Mouse (Mus musculus): ENCODE measurements around the gene Cyp4v3.
A peak's percentile ranks its signal among the peaks of the same experiment; 100 is the strongest.
"Not testable (repeated sequence)": the region's sequence is repeated elsewhere in the genome, so short reads cannot be mapped to it uniquely, and the experiment has no call there.

Cyp4v3 gene

DNA sequence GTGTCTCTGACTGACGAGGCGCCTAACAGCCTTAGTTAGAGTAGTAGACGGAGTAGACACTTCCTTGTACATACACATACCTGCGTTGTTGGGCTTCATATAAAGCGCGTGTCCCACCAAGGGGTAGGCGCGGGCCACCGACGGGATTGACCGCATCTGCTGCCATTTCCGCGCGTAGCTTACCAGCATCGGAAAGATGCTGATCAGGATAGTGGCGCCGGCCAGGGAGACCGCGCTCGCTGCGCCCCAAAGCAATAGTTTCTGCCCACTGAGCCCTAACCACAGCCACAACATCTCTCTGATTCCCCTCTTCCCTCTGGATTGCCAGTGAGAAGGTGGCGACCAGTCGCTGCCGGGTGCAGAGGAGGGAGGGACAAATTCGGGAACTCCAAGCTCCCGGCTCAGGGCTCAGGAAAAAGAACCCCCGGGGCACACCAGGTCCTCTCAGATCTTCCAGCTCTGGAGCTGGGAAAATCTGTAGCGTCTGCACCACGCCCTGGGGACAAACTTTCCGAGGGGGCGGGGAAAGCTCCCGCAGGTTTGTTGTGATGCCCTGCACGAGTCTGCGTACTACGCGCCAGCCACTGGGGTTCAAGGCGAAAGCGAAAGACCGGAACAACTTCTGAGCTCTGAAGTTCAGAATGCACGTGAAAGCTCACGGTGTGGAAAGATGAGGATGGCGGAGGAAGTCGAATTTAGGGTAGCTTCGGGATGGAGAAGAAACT is at the start of gene Cyp4v3:
Gene Cyp4v3, minus strand, starts transcription at position 532 of the 725 bp plus-strand sequence.
- DNase-seq (ENCODE audit: low read depth, low spot score) = peak; percentile 86

DNA sequence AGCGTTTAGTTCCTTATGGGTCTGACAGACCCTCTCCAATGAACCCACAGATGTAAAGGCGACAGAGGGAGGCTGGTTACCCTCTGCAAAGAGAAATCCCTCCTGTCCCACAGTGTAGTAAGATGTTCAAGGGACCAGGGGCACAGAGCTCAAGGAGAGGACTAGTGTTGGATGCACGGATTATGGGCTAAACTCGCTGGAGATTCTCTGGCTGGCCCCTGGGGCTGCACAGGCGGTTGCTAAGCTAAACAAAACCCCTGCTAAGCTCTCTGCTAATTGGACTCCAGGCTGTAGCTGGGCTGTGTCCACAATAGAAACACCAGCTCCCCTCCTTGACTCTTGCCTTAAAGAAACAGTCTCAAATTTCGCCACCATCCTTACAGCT is 48.9 kb upstream of the Cyp4v3 start, which contains the start of gene Fam149a:
Gene Fam149a, minus strand, starts transcription at position 329 of the 385 bp plus-strand sequence.
- DNase-seq (ENCODE audit: low read depth, low spot score) = no peak

DNA sequence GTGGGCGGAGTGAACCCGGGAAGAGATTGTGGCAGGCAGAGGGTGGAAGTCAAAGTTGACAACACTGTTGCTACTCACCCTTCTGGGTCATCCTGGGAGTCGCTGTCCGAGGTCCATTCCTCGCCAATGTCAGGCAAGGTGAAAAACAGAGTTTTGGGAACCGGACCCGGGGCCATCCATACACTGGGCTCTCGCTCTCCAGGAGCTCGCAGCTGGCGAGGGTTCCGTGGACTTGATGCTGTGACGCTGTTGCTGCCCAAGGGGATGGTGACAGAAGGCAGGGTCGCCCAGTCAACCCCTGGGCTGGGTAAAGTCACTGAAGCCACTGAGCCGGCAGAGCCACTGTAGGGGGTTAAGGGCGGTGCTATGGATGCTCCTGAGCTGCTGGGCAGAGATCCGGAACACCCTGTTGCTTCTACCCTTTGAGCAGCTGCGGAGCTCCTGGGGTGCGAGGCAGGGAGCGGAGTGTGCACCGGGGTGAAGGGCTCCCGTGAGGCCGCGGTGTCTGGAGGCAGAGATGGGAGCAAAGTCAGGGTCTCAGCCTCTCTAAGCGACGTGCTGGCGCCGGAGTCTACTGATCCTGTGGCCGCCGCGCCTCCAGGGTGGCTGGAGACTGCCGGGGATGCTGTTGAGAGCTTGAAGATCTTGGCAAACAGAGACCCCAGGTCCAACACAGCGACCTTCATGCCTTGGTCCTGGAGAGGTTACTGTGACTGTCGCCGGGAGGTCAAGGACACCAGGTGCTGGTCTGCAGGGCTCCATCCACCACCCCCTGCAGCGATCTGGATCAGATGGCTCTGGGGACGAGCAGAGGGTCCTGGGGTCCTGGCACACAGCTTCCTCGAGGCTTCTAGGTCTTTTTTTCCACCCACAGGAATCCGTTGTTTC is 48.3 kb upstream of the Cyp4v3 start:
- no peak for DNase-seq (ENCODE audit: low read depth, low spot score)

DNA sequence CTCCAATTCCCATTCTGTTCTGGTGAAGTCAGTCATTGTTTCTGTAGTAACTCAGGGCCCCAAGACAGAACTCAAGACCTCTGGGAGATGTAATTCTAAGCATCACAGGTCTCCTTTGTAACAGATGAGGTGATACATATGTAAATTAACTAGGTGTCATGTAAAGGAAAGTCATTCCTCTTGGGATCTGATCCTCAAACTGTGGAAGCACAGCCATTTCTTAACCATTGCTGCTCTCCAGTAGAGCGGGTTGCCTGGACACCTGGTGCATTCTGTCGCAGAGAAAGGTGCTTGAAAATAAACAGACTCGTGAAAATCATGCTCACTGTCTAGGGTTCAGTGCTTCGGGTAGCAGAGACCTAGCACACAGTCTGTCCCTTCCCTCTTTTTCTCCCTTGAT is 47.6 kb upstream of the Cyp4v3 start:
- DNase-seq (ENCODE audit: low read depth, low spot score) = no peak

- DNase-seq (ENCODE audit: low read depth, low spot score) = no peak
Measured at GRCm38 (mm10) chr8:45374071-45374470, 41.1 kb upstream of the Cyp4v3 start.

- DNase-seq (ENCODE audit: low read depth, low spot score) = no peak
Measured at GRCm38 (mm10) chr8:45367154-45367553, 34.1 kb upstream of the Cyp4v3 start.

DNA sequence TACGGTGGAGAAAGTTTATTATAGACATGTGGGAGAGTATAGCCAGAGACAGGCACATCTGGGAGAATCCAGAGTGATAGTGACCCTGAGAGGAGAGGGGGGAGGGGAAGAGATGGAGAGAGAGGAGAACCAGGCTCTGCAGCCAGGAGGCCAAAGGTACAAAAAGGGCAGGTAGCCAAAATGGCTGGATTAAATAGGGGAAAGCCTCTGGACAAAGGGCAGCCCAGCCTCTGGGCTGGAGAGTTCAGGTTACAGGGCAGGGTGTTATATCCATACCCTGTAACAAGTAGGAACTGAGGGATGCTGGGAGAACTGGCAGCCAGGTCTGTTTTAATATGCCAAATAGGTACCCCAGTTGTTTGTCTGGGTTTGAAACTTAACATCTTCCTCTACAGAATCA is 30.2 kb upstream of the Cyp4v3 start:
- DNase-seq (ENCODE audit: low read depth, low spot score) = no peak

GRCm38 (mm10) chr8:45362323-45362722 is 29.3 kb upstream of the Cyp4v3 start:
- peak; percentile 5 for DNase-seq (ENCODE audit: low read depth, low spot score)

GRCm38 (mm10) chr8:45359091-45359605 is 26.1 kb upstream of the Cyp4v3 start:
- no peak for DNase-seq (ENCODE audit: low read depth, low spot score)

DNA sequence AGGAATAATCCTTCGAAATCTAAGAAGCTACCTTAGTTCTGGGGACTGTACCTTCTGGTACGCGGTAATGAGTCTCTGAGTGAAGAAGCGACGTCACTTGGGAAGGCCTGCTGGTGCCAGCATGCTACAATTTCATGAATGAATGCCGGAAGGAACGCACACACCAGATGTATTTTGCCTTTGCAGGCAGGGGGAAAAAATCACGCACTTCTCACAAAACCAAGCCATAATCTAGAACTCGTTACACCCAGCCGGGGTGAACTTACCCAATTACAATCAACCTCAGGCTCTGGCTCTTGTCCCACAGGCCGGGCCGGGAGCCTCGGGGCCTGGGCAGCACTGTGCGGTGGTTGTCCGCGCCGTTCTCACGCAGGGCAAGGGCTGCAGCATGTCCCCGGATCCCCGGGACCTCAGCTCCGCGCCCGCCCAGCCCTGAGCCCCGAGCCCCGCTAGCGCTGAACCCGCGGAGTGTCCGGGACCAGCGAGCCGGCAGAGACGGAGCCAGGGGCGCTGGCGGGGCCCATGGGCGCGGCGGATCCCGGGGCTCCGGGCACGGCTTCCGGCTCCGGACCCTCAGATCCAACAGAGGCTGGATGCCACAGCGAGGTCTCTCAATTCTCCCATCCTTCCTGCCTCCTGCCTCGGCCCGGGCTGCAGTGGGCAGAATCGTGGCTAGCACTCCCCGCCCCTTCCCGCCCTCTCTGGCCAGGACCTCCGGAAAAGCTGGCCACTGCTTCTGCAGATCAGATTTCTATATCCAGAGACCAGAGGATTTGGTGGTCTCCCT is 25.3 kb upstream of the Cyp4v3 start:
- DNase-seq (ENCODE audit: low read depth, low spot score) = no peak

- DNase-seq (ENCODE audit: low read depth, low spot score) = no peak
Measured at GRCm38 (mm10) chr8:45355809-45356208, 22.8 kb upstream of the Cyp4v3 start.

GRCm38 (mm10) chr8:45345031-45345430 is 12.0 kb upstream of the Cyp4v3 start:
- peak; percentile 84 for DNase-seq (ENCODE audit: low read depth, low spot score)

- no peak for DNase-seq (ENCODE audit: low read depth, low spot score)
Measured at GRCm38 (mm10) chr8:45344298-45344697, 11.3 kb upstream of the Cyp4v3 start.

DNA sequence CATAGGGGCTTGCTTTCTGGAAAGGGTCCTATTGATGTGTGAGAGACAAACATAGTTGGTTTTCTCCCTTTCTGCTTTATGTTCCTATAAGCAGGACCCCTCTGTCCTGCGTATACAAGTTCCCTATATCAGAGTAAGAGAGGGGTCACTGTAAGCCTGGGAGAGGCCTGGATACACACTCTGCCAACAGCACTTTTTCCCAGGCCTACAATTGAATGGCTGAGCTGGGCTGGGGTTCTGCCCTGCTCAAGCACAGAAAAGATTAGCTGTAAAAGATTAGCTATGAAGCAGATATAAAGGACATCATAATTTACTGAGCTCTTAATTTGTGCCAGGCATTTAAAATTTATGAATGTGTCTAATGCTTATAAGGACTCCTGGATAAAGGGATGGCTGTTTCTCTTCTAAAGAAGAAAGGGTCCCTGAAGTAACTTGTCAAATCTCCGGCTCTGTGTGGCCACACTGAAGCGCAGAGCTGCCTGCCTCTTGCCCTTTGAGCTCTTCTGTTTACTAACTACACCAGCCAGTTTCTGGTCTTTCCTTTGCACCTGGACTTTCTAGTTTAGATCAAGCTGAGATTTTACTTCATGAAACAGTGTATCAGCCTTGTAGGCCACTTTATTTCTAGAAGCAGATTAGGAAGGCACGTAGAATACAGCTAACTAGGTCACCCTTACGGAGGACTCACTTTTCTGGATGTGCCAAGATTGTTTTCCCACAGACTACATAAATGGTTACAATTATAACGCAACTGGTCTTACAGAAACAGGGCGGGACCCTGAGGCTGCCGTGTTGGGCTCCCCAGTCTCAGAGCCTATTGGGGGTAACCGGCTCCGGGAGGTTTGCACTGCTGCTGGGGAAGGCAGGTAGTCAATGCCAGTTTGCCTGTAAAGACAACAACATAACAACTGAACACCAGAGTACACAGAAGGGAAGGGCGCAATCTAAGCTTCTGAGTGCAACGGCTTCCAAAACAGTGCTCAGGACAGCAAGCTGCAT is 8.9 kb upstream of the Cyp4v3 start:
- no peak for DNase-seq (ENCODE audit: low read depth, low spot score)

GRCm38 (mm10) chr8:45333493-45333892 is 477 bp upstream of the Cyp4v3 start:
- DNase-seq (ENCODE audit: low read depth, low spot score) = no peak

- DNase-seq (ENCODE audit: low read depth, low spot score) = no peak
Measured at GRCm38 (mm10) chr8:45330856-45331255, 2.2 kb downstream of the Cyp4v3 start.

DNA sequence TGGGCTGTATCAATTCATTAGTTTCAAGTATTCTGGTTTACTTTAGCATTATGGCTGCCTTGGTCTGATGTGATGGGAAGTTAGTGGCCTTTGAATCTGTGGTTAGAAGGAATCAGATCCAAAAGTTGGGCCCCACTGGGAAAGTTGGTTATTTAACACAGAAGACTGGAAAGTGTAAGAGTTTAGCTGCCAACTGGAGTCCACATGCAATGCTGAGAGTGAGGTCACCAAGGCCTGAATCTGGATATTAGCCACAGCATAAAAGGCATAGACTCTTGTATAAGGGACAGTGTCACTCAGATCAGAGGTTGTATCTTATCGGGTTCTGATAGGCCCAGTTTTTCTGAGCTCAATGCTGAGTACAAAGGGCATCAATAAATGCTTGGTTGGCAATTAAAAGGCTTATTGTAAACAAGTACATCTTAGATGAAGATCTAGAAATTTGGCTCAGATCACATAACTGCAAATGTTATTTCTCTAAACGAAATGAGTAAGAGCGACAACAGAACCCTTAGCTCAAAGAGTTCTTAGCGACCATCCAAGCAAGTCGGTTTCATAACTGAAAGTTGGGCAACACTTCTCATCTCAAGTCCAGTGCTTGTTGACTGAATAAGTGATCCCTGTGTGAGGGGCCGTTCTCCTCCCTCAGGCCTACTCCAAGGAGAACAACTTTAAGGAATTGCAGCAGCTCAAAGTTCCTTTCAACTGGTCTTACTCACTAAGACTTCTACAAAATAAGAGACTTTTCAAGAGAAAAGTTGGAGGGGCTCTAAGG is 3.6 kb downstream of the Cyp4v3 start:
- DNase-seq (ENCODE audit: low read depth, low spot score) = no peak

DNA sequence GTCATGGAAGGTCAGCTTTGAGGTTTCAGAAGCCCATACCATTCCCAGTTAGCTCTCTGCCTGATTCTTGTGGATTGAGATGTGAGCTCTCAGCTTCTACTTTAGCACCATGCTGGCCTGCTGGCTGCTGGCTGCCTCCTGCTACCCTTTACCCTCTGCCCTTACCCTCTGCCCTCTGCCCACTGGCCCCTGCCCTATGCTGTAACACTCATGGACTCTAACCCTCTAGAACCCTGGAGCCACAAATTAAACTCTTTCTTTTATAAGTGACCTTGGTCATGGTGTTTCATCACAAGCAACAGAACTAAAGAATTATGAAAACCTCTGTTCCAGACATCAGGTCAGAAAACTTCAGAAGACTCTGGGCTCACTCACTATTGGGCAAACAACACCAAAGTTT is 5.9 kb downstream of the Cyp4v3 start:
- DNase-seq (ENCODE audit: low read depth, low spot score) = not testable (repeated sequence)

GRCm38 (mm10) chr8:45324151-45324550 is 8.9 kb downstream of the Cyp4v3 start:
- no peak for DNase-seq (ENCODE audit: low read depth, low spot score)

DNA sequence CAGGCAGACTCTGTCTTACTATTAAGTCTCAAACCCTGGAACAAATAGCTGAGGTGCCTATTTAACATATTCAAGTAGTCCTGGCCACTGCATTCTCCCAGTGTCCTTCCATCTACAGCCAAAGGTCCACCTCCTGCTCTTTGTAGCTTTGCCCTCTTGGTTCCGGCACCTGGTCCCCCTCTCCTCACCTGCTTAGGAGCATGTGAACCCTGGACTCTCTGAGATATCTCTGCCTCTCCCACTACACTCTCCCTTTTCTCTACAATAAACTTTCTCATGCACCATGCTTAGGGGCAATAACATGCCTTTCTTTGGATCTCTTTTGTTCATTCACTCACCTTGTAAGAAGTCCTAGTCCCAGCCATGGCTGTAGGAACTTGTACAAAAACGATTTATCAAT is 11.7 kb downstream of the Cyp4v3 start:
- DNase-seq (ENCODE audit: low read depth, low spot score) = no peak

Measured in CD4-positive, CD25-positive, alpha-beta regulatory T cell, adult 2 months (primary cell).